ENCODE assay signal across 8 mouse cellular contexts in the genomic region with DNA sequence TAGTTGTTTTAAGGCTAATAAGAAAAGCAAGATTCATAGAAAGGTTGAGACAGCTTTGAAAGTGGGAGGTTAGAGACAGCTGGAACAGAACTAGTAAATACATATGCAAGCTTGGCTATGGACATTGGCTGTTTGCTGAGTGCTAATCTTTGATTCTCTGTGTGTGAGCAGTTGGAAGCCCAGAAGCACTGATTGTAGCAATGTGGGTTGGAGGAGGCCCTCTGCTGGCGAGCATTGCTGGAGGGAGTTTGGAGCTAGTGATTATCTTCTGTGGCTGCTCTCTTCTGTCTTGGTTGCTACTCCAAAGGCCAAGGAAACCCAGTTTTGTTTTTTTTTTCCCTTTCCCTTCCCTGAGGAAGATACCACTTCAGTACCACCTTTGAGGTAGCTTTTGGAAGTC. TPM values are rescaled to one million over a fixed set of nuclear protein-coding genes. Genes with fewer than 3 reads are reported as not detected.
A peak's percentile ranks its signal among the peaks of the same experiment; 100 is the strongest.
DNase-seq lines count a peak whose midpoint lies in the region; ATAC-seq and TF ChIP-seq lines count a peak whose summit lies in the region.

No protein-coding gene starts in this region.

- no peak overlapping the region for H3ac ChIP-seq in C2C12 (ENCODE audit: control insufficient read depth, insufficient read length, low read depth)

- peaks cover 98% of the 10 kb centered on the region for H3K79me3 ChIP-seq in C2C12 (ENCODE audit: low read depth)

- no peak for ATAC-seq in heart, embryonic 12.5 days (ENCODE audit: insufficient number of reproducible peaks, low FRiP score)
- ATAC-seq in activated CD4-positive, CD25-positive, alpha-beta regulatory T cell, adult 4 months, result no peak

- no peak overlapping the region for H3K9ac ChIP-seq in heart, embryonic 12.5 days

- peak; percentile 33 to 62 for DNase-seq in heart, adult 18-20 months
- DNase-seq in adrenal gland, postnatal 36 days, result peak; percentile 53 to 78
- DNase-seq in frontal cortex, postnatal 36 days (ENCODE audit: low spot score in 2 of 2), result peak; percentile 26 to 46
- DNase-seq in left cerebral cortex, adult 2 months (ENCODE audit: extremely low spot score in 1 of 2, low spot score in 2 of 2), result peak in 1 of 2 experiments; percentile 50
- peak; percentile 58 for DNase-seq in naive thymus-derived CD4-positive, alpha-beta T cell, adult 2 months (ENCODE audit: low read depth)

- no peak overlapping the region for H3K4me3 ChIP-seq in heart, embryonic 12.5 days
- no peak overlapping the region for H3K4me3 ChIP-seq in C2C12 (ENCODE audit: insufficient read depth, poor library complexity, severe bottlenecking)
- no peak overlapping the region for H3K4me3 ChIP-seq in left cerebral cortex, adult 2 months

- 9% methylated on average over 1 of the region's 1 CpGs for WGBS in heart, embryonic 12.5 days

- H3K36me3 ChIP-seq in heart, embryonic 12.5 days, result no peaks in the 10 kb centered on the region
- H3K36me3 ChIP-seq in C2C12 (ENCODE audit: control insufficient read depth, insufficient read depth), result peaks cover 13% of the 10 kb centered on the region

- H3K79me2 ChIP-seq in C2C12 (ENCODE audit: control insufficient read depth, insufficient read depth), result peaks cover 100% of the 10 kb centered on the region

- no peak overlapping the region for H3K4me2 ChIP-seq in heart, embryonic 12.5 days

- no peak overlapping the region for H3K27ac ChIP-seq in heart, embryonic 12.5 days (ENCODE audit: poor library complexity, severe bottlenecking)
- no peak overlapping the region for H3K27ac ChIP-seq in left cerebral cortex, adult 2 months

- no peaks in the 10 kb centered on the region for H3K9me3 ChIP-seq in heart, embryonic 12.5 days (replicated peaks)

- peak; percentile 11 for TF ChIP-seq CTCF in C2C12 (IDR thresholded peaks at IDR 0.05; ENCODE audit: control insufficient read depth, insufficient read depth, insufficient read length)
- peak; percentile 64 for TF ChIP-seq CTCF in left cerebral cortex, adult 2 months (IDR thresholded peaks at IDR 0.05)

- intact Hi-C loops in left cerebral cortex, adult 2 months (cut with DNase I), result no loop called here

- H3K4me1 ChIP-seq in heart, embryonic 12.5 days (replicated peaks), result peaks cover 52% of the 10 kb centered on the region

- H3K27me3 ChIP-seq in heart, embryonic 12.5 days (replicated peaks), result no peaks in the 10 kb centered on the region
- H3K27me3 ChIP-seq in C2C12 (ENCODE audit: control insufficient read depth, insufficient read depth, insufficient read length), result no peaks in the 10 kb centered on the region

TF ChIP-seq in C2C12, 6 proteins besides CTCF, POLR2A, EP300 and RAD21:
- TF ChIP-seq CEBPB (IDR thresholded peaks at IDR 0.05; ENCODE audit: low read depth), result no peak
- TF ChIP-seq FOSL1 (IDR thresholded peaks at IDR 0.05; ENCODE audit: insufficient read depth, low read length, poor library complexity, severe bottlenecking), result no peak
- TF ChIP-seq MAX (IDR thresholded peaks at IDR 0.05), result no peak
- no peak for TF ChIP-seq MYOD1 (IDR thresholded peaks at IDR 0.05; ENCODE audit: control insufficient read depth, insufficient read length, low read depth)
- no peak for TF ChIP-seq USF1 (IDR thresholded peaks at IDR 0.05; ENCODE audit: low read depth)
- no peak for TF ChIP-seq MYOG (IDR thresholded peaks at IDR 0.05; ENCODE audit: control insufficient read depth, extremely low read depth, insufficient read length)

RNA-seq across cellular contexts. Expression of a gene that starts 26.6 kb away (rescaled TPM):
- not detected for total RNA-seq in heart, adult 18-20 months (2021)
- polyA plus RNA-seq in heart, embryonic 12.5 days (2016; fragmentation: Nextera tagmentation; extraction: Ambion mirVana), result not detected in 2 replicates
- polyA plus RNA-seq in C2C12 (2012; fragmentation: generic; extraction: Trizol), result not detected
- not detected for total RNA-seq in adrenal gland, postnatal 36 days (2021)
- not detected for total RNA-seq in left cerebral cortex, adult 2 months (2021)
- not detected for polyA plus RNA-seq in activated CD4-positive, CD25-positive, alpha-beta regulatory T cell, adult 4 months (2017; shearing (Covaris generic))

RNA-seq across cellular contexts. Expression of a gene that starts 26.9 kb away (rescaled TPM):
- total RNA-seq in heart, adult 18-20 months (2021), result 10 to 100 TPM; 92.5 to 93.4 TPM
- polyA plus RNA-seq in heart, embryonic 12.5 days (2016; fragmentation: Nextera tagmentation; extraction: Ambion mirVana), result 27.2 and 29.8 TPM in 2 replicates
- 358 TPM for polyA plus RNA-seq in C2C12 (2012; fragmentation: generic; extraction: Trizol)
- 100 to 1,000 TPM; 187 to 234 TPM for total RNA-seq in adrenal gland, postnatal 36 days (2021)
- total RNA-seq in left cerebral cortex, adult 2 months (2021), result 100 to 1,000 TPM in 1 of 2 experiments, 10 to 100 TPM in 1; 93.2 to 101 TPM
- polyA plus RNA-seq in activated CD4-positive, CD25-positive, alpha-beta regulatory T cell, adult 4 months (2017; shearing (Covaris generic)), result 10 to 100 TPM; 10.4 to 19.3 TPM

RNA-seq across cellular contexts. Expression of a gene that starts 48.0 kb away (rescaled TPM):
- not detected for total RNA-seq in heart, adult 18-20 months (2021)
- not detected in 2 replicates for polyA plus RNA-seq in heart, embryonic 12.5 days (2016; fragmentation: Nextera tagmentation; extraction: Ambion mirVana)
- not detected for polyA plus RNA-seq in C2C12 (2012; fragmentation: generic; extraction: Trizol)
- total RNA-seq in adrenal gland, postnatal 36 days (2021), result not detected
- not detected for total RNA-seq in left cerebral cortex, adult 2 months (2021)
- 1 to 10 TPM in 1 of 2 experiments, not detected in 1; 1.4 TPM for polyA plus RNA-seq in activated CD4-positive, CD25-positive, alpha-beta regulatory T cell, adult 4 months (2017; shearing (Covaris generic))
